Mouse (Mus musculus) midbrain, embryonic 11.5 days (tissue): ENCODE results near the gene Muc13. TPM values are rescaled to one million over a fixed set of nuclear protein-coding genes. Genes with fewer than 3 reads are reported as not detected.

Source experiments
- ATAC-seq: fragments of 200-750 bp; cut with Nextera tagmentation; 2 replicates; pipeline ENCODE4 v1.8.0; 2017; ENCODE audit warnings: moderate TSS enrichment, moderate library complexity; ENCODE audit not compliant: low FRiP score
- DNase-seq: peaks from one replicate; pipeline ENCODE4 v3.0.0; 2015; ENCODE audit warnings: low spot score; ENCODE audit errors: missing footprints
- H3K27ac ChIP-seq: fragments of 300-500 bp; sonication (generic); 2 replicates; pipeline ENCODE4 v1.5.1; 2014; ENCODE audit warnings: low read depth, low read length
- H3K27me3 ChIP-seq: fragments of 300-500 bp; sonication (generic); 2 replicates; pipeline ENCODE4 v1.6.1; 2014; ENCODE audit warnings: mild to moderate bottlenecking, low read length, moderate library complexity, mixed read lengths; ENCODE audit not compliant: control insufficient read depth, insufficient read depth
- H3K36me3 ChIP-seq: fragments of 300-500 bp; sonication (generic); 2 replicates; pipeline ENCODE4 v1.6.1; 2014; ENCODE audit warnings: mild to moderate bottlenecking, low read length, moderate library complexity, mixed read lengths; ENCODE audit not compliant: control insufficient read depth, insufficient read depth
- H3K4me1 ChIP-seq: fragments of 300-500 bp; sonication (generic); 2 replicates; pipeline ENCODE4 v1.6.1; 2014; ENCODE audit warnings: low read length; ENCODE audit not compliant: control insufficient read depth, insufficient read depth
- H3K4me2 ChIP-seq: fragments of 300-500 bp; sonication (generic); 2 replicates; pipeline ENCODE4 v1.6.1; 2014; ENCODE audit warnings: mild to moderate bottlenecking, moderate library complexity
- H3K4me3 ChIP-seq: fragments of 300-500 bp; sonication (generic); 2 replicates; pipeline ENCODE4 v1.5.1; 2014; ENCODE audit warnings: low read depth, low read length
- H3K9ac ChIP-seq: fragments of 300-500 bp; sonication (generic); 2 replicates; pipeline ENCODE4 v1.6.1; 2014; ENCODE audit warnings: low read length
- H3K9me3 ChIP-seq: fragments of 300-500 bp; sonication (generic); 2 replicates; pipeline ENCODE4 v1.6.1; 2016; ENCODE audit warnings: low read length; ENCODE audit not compliant: control insufficient read depth
- WGBS: fragments of 180-500 bp; shearing (Covaris S2); extraction: QIAGEN DNeasy Blood & Tissue Kit; methylation state at CpG from one replicate; pipeline ENCODE4 v1.1.7; 2014; 5-methylcytosine and 5-hydroxymethylcytosine counted together
- polyA plus RNA-seq: library from polyadenylated mRNA; unstranded; fragments of >200 nt; fragmentation: Nextera tagmentation; extraction: Ambion mirVana; gene quantifications from 2 replicates; pipeline ENCODE4 v1.2.1, GENCODE M21; 2014

The Muc13 gene
- polyA plus RNA-seq, 1 experiment from 2014 or later, result 0.10 TPM

DNA sequence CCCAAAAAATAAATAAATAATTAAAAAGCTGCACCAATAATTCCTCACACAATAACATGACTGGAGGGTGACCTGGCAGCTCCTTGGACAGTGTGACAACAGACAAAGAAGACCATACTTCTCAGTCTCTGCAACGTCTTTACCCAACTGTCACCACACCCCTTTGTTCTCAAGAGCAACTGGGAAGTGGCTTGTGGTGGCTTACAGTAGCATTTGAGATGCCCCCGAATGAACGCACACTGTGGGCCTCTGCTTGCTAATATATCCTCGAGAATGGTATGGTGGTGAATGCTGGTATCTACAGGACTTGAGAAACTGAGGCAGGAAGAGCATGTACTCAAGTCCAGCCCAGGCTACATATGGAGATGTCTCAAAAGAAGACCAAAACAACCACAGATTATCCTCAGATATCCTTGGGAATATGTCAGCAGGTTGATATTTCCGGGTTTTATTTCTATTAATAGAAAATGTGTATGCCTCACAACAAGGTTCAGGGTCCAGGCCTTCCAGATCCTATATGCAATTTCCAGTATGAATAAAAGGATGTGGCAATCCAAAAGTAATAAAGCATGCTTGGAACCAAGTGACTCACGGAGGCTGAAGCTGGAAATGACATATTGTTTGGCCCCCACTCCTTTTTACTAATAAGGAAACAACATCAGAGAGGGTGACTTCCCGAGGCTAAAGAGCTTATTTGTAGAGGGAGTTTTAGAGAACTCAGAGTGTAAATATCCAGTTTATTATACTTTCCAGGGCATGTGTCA is 16.9 kb upstream of the Muc13 start:
- Histone ChIP-seq H3K36me3 (no peaks in the 10 kb centered on the region), H3K4me1 (no peaks in the 10 kb centered on the region), H3K4me2 (no peak overlapping the region), H3K27ac (no peak overlapping the region), H3K9ac (no peak overlapping the region), H3K4me3 (no peak overlapping the region), H3K27me3 (no peaks in the 10 kb centered on the region), H3K9me3 (no peaks in the 10 kb centered on the region)
- ATAC-seq, result no peak
- DNase-seq, result no peak
- 87% methylated on average over 7 of the region's 7 CpGs for WGBS

DNA sequence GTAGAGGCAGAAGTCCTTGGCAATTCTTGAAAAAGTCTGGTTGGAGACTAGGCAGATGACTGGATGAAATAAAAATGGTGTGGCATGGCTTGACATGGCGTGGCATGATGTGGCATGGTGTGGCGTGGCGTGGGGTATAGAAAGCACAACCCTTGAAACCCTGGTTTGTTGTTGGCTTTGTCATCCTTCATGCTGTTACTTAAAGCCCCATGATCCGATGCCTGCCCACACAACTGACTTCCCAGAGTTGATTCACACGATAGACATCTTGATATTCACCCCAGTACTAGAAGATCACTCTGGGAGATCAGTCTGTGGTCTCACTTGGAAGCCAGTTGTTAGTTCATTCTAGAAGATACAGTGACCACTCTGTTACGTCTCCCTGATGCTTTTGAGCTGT is 16.2 kb upstream of the Muc13 start:
- Histone ChIP-seq H3K9me3 (no peaks in the 10 kb centered on the region), H3K4me3 (no peak overlapping the region), H3K36me3 (no peaks in the 10 kb centered on the region), H3K27ac (no peak overlapping the region), H3K9ac (no peak overlapping the region), H3K4me1 (no peaks in the 10 kb centered on the region), H3K27me3 (no peaks in the 10 kb centered on the region), H3K4me2 (no peak overlapping the region)
- no peak for ATAC-seq
- 89% methylated on average over 6 of the region's 6 CpGs for WGBS
- DNase-seq, result no peak

DNA sequence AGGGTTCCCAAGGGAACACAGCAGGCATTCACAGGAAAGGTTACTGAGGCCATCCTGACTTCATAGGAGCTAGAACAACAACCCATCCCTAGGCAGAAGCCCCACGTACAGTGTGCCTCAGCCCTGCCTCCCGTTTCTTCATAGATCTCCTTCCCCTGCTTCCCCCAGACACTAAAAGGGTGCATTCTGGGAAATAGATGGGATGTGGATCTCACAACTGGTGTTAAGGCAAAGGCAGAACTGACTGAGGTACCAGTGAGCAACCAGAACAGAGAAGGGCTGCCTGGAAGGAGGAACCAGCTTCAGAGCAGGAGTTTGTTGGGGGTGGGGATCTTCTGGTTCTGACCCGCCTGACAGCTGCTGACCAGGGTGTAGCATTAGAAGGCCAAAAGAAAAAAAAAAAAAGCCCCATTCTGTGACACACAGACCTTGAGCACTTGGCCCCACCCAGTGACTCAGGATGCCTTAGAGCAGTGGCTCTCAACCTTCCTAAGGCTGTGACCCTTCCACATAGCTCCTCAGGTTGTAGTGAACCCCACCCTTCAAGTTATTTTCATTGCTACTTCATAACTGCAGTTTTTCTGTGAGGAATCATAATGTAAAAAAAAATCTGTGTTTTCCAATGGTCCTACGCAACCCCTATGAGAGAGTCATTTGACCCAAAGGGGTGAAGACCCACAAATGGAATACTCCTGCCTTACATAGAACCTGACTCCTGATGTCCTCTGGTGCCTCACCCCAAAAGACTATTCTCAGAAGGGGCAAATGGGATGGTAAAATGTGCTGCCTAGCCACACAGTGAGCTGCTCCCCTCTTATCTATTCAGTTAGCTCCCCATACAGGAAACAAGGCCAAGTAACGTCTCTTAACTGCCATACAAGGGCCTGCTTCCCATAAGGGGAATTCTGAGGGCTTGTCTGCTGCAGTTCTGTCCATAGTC is 11.8 kb upstream of the Muc13 start:
- DNase-seq (no peak), ATAC-seq (no peak)
- Histone ChIP-seq H3K4me3 (no peak overlapping the region), H3K4me2 (no peak overlapping the region), H3K27me3 (no peaks in the 10 kb centered on the region), H3K9ac (no peak overlapping the region), H3K36me3 (no peaks in the 10 kb centered on the region), H3K27ac (no peak overlapping the region), H3K4me1 (no peaks in the 10 kb centered on the region), H3K9me3 (no peaks in the 10 kb centered on the region)
- WGBS, result 73% methylated on average over 5 of the region's 5 CpGs

DNA sequence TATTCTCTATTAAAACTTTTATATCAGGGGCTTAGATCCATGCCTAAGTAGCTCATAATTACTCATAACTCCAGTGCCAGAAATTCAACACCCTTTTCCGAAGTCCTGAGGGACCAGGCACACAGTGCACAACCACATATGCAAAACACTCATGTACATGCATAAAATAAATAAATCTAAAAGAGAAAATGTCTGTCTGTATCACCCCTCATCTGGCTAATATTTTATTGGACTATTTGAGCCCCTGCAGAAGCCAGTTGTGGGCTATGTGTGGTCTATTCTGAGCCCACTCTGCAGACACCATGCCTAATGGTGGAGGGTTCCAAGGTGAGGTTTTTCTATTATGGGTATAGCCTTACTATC is 11.1 kb upstream of the Muc13 start:
- Histone ChIP-seq H3K27ac (no peak overlapping the region), H3K4me3 (no peak overlapping the region), H3K4me2 (no peak overlapping the region), H3K4me1 (no peaks in the 10 kb centered on the region), H3K36me3 (no peaks in the 10 kb centered on the region), H3K27me3 (no peaks in the 10 kb centered on the region), H3K9me3 (no peaks in the 10 kb centered on the region), H3K9ac (no peak overlapping the region)
- ATAC-seq (no peak), DNase-seq (no peak)
- WGBS, result 91% methylated on average over 1 of the region's 1 CpGs

DNA sequence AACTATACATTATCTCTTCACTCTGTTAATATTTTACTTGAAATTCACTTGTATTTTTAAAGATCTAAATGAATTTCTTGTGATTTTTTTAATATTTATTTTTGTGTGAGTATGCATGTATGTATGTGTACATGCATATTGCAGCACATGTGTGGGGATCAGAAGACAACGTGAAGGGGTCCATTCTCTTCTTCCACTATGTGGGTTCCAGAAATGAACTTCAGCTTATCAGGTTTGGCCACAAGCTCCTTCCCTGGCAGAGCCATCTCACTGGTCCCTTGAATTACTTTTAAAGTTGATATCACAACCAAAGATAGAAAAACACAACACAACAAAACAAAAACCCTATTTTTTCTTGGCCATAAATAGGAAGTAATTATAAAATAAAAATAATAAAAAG is 9.3 kb upstream of the Muc13 start:
- ATAC-seq, result no peak
- Histone ChIP-seq H3K4me1 (no peaks in the 10 kb centered on the region), H3K9ac (no peak overlapping the region), H3K27me3 (no peaks in the 10 kb centered on the region), H3K27ac (no peak overlapping the region), H3K4me2 (no peak overlapping the region), H3K36me3 (no peaks in the 10 kb centered on the region), H3K9me3 (no peaks in the 10 kb centered on the region), H3K4me3 (no peak overlapping the region)
- no peak for DNase-seq
- WGBS, result 91% methylated on average over 1 of the region's 1 CpGs

DNA sequence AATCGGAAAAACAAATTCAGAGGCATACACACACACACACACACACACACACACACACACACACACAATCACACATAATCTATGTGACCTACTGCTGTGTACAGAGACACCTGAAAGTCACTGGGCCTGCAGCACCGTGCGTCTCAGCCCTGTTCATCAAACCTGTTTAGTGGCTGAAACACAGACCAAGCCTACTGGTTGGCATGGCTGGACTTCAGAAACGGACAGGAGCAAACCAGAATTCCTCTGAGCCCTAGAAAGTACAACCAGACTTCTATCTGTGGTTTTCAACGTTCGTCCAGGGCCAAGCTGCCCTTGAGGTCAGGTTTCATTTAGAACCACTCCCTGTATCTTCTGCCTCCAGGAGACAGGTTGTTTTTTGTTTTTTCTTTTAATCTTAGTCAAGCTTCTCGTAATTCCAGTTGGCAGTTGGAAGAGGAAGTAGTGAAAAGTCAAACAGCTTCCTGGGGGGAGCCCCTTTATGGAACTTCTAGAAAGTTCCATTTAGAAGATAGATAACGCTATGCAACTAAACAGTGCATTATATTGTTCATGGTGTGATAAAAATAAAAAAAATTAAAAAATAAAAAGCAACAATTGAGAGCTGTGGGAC is 8.6 kb upstream of the Muc13 start:
- Histone ChIP-seq H3K4me3 (no peak overlapping the region), H3K36me3 (no peaks in the 10 kb centered on the region), H3K9ac (no peak overlapping the region), H3K9me3 (no peaks in the 10 kb centered on the region), H3K4me2 (no peak overlapping the region), H3K27me3 (no peaks in the 10 kb centered on the region), H3K4me1 (no peaks in the 10 kb centered on the region), H3K27ac (no peak overlapping the region)
- no peak for ATAC-seq
- 79% methylated on average over 8 of the region's 8 CpGs for WGBS
- DNase-seq, result no peak

DNA sequence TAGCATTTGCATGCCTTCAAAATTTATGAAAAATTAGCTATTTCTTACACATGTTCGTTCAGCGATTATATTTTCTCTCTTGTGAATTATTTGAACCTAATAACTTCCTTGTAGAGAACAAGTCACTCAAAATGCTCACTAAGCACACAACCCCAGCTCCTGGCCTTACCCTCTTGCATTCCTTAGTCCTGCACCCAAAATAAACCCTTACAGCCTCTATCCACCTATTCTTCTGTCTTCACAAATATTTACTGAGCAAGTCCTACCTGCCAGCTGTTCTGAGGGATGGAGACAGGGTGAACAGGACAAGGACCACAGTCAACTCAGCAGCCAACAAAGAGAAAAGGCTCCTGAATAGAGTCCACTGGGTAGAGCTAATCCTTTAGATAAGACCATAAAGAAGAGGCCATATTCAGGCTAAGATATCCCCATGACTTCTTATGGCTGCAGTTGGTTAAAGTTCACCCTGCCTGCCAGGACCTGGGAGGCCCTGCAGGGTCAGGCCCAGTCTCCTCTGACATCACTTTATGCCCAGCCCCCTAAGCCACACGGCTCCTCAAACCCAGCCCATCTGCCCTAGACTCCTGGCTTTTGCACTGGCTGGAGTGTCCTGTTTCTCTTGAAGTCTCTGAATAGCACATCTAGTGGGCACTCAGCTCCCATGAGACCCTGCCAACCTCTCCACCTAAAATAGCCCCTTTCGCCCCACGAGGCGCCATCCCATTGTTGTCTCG is 7.0 kb upstream of the Muc13 start:
- no peak overlapping the region for H3K9ac ChIP-seq
- no peaks in the 10 kb centered on the region for H3K4me1 ChIP-seq
- no peaks in the 10 kb centered on the region for H3K27me3 ChIP-seq
- no peaks in the 10 kb centered on the region for H3K36me3 ChIP-seq
- ATAC-seq, result no peak
- H3K27ac ChIP-seq, result no peak overlapping the region
- no peak overlapping the region for H3K4me2 ChIP-seq
- H3K9me3 ChIP-seq, result no peaks in the 10 kb centered on the region
- no peak for DNase-seq
- no peak overlapping the region for H3K4me3 ChIP-seq
- 82% methylated on average over 7 of the region's 7 CpGs for WGBS

DNA sequence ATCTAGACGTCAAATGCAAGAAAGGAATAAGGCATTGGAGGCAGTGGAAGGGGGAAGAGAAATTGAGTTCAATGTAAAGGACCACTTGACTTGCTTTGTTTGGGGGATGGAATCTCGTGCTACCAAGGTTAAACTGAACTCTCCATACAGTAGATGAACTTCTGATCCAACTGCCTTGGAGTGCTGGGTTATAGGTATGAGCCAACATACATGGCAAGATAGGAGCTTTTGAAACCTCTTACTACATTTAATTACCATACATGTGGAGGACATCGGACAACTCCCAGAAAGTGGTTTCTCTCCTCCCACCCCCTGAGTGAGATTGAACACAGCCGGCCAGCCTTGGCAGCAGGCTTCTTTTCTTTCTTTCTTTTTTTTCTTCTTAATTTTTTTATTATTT is 1.3 kb downstream of the Muc13 start:
- Histone ChIP-seq H3K4me2 (no peak overlapping the region), H3K9ac (no peak overlapping the region), H3K27ac (no peak overlapping the region), H3K4me1 (no peaks in the 10 kb centered on the region), H3K4me3 (no peak overlapping the region), H3K36me3 (no peaks in the 10 kb centered on the region), H3K9me3 (no peaks in the 10 kb centered on the region), H3K27me3 (no peaks in the 10 kb centered on the region)
- ATAC-seq (no peak), DNase-seq (no peak)
- WGBS, result 88% methylated on average over 4 of the region's 4 CpGs
